Mouse (Mus musculus) intestine, embryonic 15.5 days (tissue): ENCODE results near the gene Setd3. TPM values are rescaled to one million over a fixed set of nuclear protein-coding genes. Genes with fewer than 3 reads are reported as not detected.

ENCODE experiments used
- ATAC-seq: fragments of 200-750 bp; cut with Nextera tagmentation; 2 replicates; pipeline ENCODE4 v1.8.0; 2017; ENCODE audit warnings: moderate TSS enrichment, moderate library complexity
- H3K27ac ChIP-seq: fragments of 300-500 bp; sonication (generic); 2 replicates; pipeline ENCODE4 v1.5.1; 2015; ENCODE audit warnings: mild to moderate bottlenecking, inconsistent platforms
- H3K27me3 ChIP-seq: fragments of 300-500 bp; sonication (generic); replicated peaks from 2 replicates; pipeline ENCODE4 v1.6.1; 2015; ENCODE audit warnings: inconsistent platforms
- H3K36me3 ChIP-seq: fragments of 300-500 bp; sonication (generic); 2 replicates; pipeline ENCODE4 v1.6.1; 2015; ENCODE audit warnings: inconsistent platforms
- H3K4me1 ChIP-seq: fragments of 300-500 bp; sonication (generic); replicated peaks from 2 replicates; pipeline ENCODE4 v1.6.1; 2015; ENCODE audit warnings: inconsistent platforms
- H3K4me2 ChIP-seq: fragments of 300-500 bp; sonication (generic); replicated peaks from 2 replicates; pipeline ENCODE4 v1.6.1; 2015; ENCODE audit warnings: mild to moderate bottlenecking, inconsistent platforms
- H3K4me3 ChIP-seq: fragments of 300-500 bp; sonication (generic); replicated peaks from 2 replicates; pipeline ENCODE4 v1.5.1; 2015; ENCODE audit warnings: inconsistent platforms
- H3K9ac ChIP-seq: fragments of 300-500 bp; sonication (generic); 2 replicates; pipeline ENCODE4 v1.6.1; 2015; ENCODE audit warnings: inconsistent platforms
- H3K9me3 ChIP-seq: fragments of 300-500 bp; sonication (generic); 2 replicates; pipeline ENCODE4 v1.6.1; 2016; ENCODE audit warnings: inconsistent platforms
- WGBS: fragments of 180-500 bp; shearing (Covaris S2); methylation state at CpG from one replicate; pipeline ENCODE4 v1.1.7; 2015; 5-methylcytosine and 5-hydroxymethylcytosine counted together
- polyA plus RNA-seq: library from polyadenylated mRNA; unstranded; fragments of >200 nt; fragmentation: Nextera tagmentation; extraction: Ambion mirVana; gene quantifications from 2 replicates; pipeline ENCODE4 v1.2.1, GENCODE M21; 2015

Gene Setd3
- polyA plus RNA-seq, 1 experiment from 2014 or later = 97.9 TPM

- no peak overlapping the region for H3K9ac ChIP-seq
- 0 out of 2 replicates have a peak, but pooled peaks cover 6% of the 10 kb centered on the region for H3K4me1 ChIP-seq
- no peaks in the 10 kb centered on the region for H3K9me3 ChIP-seq
- no peak for ATAC-seq
- no peak overlapping the region for H3K4me3 ChIP-seq
- no peak overlapping the region for H3K4me2 ChIP-seq
- no peaks in the 10 kb centered on the region for H3K27me3 ChIP-seq
- H3K27ac ChIP-seq = no peak overlapping the region
- H3K36me3 ChIP-seq = no peaks in the 10 kb centered on the region
- 93% methylated on average over 8 of the region's 8 CpGs for WGBS
Measured at GRCm38 (mm10) chr12:108097643-108098042, 81.5 kb downstream of the Setd3 start.

- 68% methylated on average over 9 of the region's 9 CpGs for WGBS
- Histone ChIP-seq H3K4me2 (no peak overlapping the region), H3K36me3 (no peaks in the 10 kb centered on the region), H3K4me3 (no peak overlapping the region), H3K27me3 (no peaks in the 10 kb centered on the region), H3K9me3 (no peaks in the 10 kb centered on the region), H3K9ac (no peak overlapping the region), H3K4me1 (0 out of 2 replicates have a peak, but pooled peaks cover 8% of the 10 kb centered on the region), H3K27ac (no peak overlapping the region)
- no peak for ATAC-seq
Measured at GRCm38 (mm10) chr12:108088253-108088652, 90.9 kb downstream of the Setd3 start.

- Histone ChIP-seq H3K4me3 (no peak overlapping the region), H3K4me2 (no peak overlapping the region), H3K27ac (no peak overlapping the region), H3K27me3 (no peaks in the 10 kb centered on the region), H3K4me1 (0 out of 2 replicates have a peak, but pooled peaks cover 8% of the 10 kb centered on the region), H3K9ac (no peak overlapping the region), H3K36me3 (no peaks in the 10 kb centered on the region), H3K9me3 (no peaks in the 10 kb centered on the region)
- WGBS = 65% methylated on average over 2 of the region's 2 CpGs
- ATAC-seq = no peak
Measured at GRCm38 (mm10) chr12:108087489-108087888, 91.6 kb downstream of the Setd3 start.

- ATAC-seq = peak; percentile 72
- H3K27me3 ChIP-seq = no peaks in the 10 kb centered on the region
- no peaks in the 10 kb centered on the region for H3K9me3 ChIP-seq
- no peaks in the 10 kb centered on the region for H3K36me3 ChIP-seq
- WGBS = 77% methylated on average over 10 of the region's 10 CpGs
- H3K4me2 ChIP-seq = no peak overlapping the region
- no peak overlapping the region for H3K27ac ChIP-seq
- no peak overlapping the region for H3K9ac ChIP-seq
- no peaks in the 10 kb centered on the region for H3K4me1 ChIP-seq
- H3K4me3 ChIP-seq = no peak overlapping the region
Measured at GRCm38 (mm10) chr12:108078122-108078752, 100.9 kb downstream of the Setd3 start.

- ATAC-seq = no peak
- Histone ChIP-seq H3K4me2 (no peak overlapping the region), H3K36me3 (no peaks in the 10 kb centered on the region), H3K4me1 (peaks cover 6% of the 10 kb centered on the region), H3K27ac (no peak overlapping the region), H3K9ac (no peak overlapping the region), H3K9me3 (no peaks in the 10 kb centered on the region), H3K4me3 (no peak overlapping the region), H3K27me3 (no peaks in the 10 kb centered on the region)
- 68% methylated on average over 5 of the region's 5 CpGs for WGBS
Measured at GRCm38 (mm10) chr12:108072907-108073306, 106.2 kb downstream of the Setd3 start.

- Histone ChIP-seq H3K4me2 (no peak overlapping the region), H3K27ac (no peak overlapping the region), H3K27me3 (no peaks in the 10 kb centered on the region), H3K9me3 (no peaks in the 10 kb centered on the region), H3K36me3 (no peaks in the 10 kb centered on the region), H3K4me3 (no peak overlapping the region), H3K9ac (no peak overlapping the region), H3K4me1 (peaks cover 6% of the 10 kb centered on the region)
- no peak for ATAC-seq
- WGBS = 48% methylated on average over 21 of the region's 21 CpGs
Measured at GRCm38 (mm10) chr12:108070685-108071662, 108.1 kb downstream of the Setd3 start.

- H3K9me3 ChIP-seq = no peaks in the 10 kb centered on the region
- H3K36me3 ChIP-seq = no peaks in the 10 kb centered on the region
- H3K27ac ChIP-seq = no peak overlapping the region
- H3K27me3 ChIP-seq = no peaks in the 10 kb centered on the region
- no peak for ATAC-seq
- no peak overlapping the region for H3K4me2 ChIP-seq
- peaks cover 6% of the 10 kb centered on the region for H3K4me1 ChIP-seq
- WGBS = 68% methylated on average over 6 of the region's 6 CpGs
- H3K4me3 ChIP-seq = no peak overlapping the region
- H3K9ac ChIP-seq = no peak overlapping the region
Measured at GRCm38 (mm10) chr12:108069504-108069903, 109.6 kb downstream of the Setd3 start.

GRCm38 (mm10) chr12:108067811-108068375 is 111.2 kb downstream of the Setd3 start:
- no peaks in the 10 kb centered on the region for H3K9me3 ChIP-seq
- no peaks in the 10 kb centered on the region for H3K27me3 ChIP-seq
- H3K4me1 ChIP-seq = peaks cover 6% of the 10 kb centered on the region
- H3K27ac ChIP-seq = no peak overlapping the region
- H3K4me2 ChIP-seq = no peak overlapping the region
- no peak overlapping the region for H3K9ac ChIP-seq
- no peaks in the 10 kb centered on the region for H3K36me3 ChIP-seq
- WGBS = 69% methylated on average over 13 of the region's 13 CpGs
- no peak overlapping the region for H3K4me3 ChIP-seq
- no peak for ATAC-seq

- no peak for ATAC-seq
- WGBS = 67% methylated on average over 3 of the region's 3 CpGs
Measured at GRCm38 (mm10) chr12:108067231-108067630, 111.9 kb downstream of the Setd3 start.

GRCm38 (mm10) chr12:108064396-108064998 is 114.6 kb downstream of the Setd3 start:
- no peak overlapping the region for H3K27ac ChIP-seq
- H3K4me1 ChIP-seq = 0 out of 2 replicates have a peak, but pooled peaks cover 5% of the 10 kb centered on the region
- H3K27me3 ChIP-seq = no peaks in the 10 kb centered on the region
- peak; percentile 12; the same call in 1 of the 2 replicates for ATAC-seq
- 45% methylated on average over 9 of the region's 9 CpGs for WGBS
- no peak overlapping the region for H3K4me3 ChIP-seq
- no peaks in the 10 kb centered on the region for H3K36me3 ChIP-seq
- no peaks in the 10 kb centered on the region for H3K9me3 ChIP-seq
- H3K9ac ChIP-seq = no peak overlapping the region; the same call in 1 of the 2 replicates
- H3K4me2 ChIP-seq = no peak overlapping the region

More at GRCm38 (mm10) chr12:108067231-108067630, 111.9 kb downstream of the Setd3 start:
- Histone ChIP-seq H3K9me3 (no peaks in the 10 kb centered on the region), H3K4me2 (no peak overlapping the region), H3K36me3 (no peaks in the 10 kb centered on the region), H3K27me3 (no peaks in the 10 kb centered on the region), H3K4me3 (no peak overlapping the region), H3K27ac (no peak overlapping the region), H3K9ac (no peak overlapping the region), H3K4me1 (peaks cover 6% of the 10 kb centered on the region)

- no peak overlapping the region for H3K27ac ChIP-seq
- 0 out of 2 replicates have a peak, but pooled peaks cover 5% of the 10 kb centered on the region for H3K4me1 ChIP-seq
- no peaks in the 10 kb centered on the region for H3K27me3 ChIP-seq
- no peaks in the 10 kb centered on the region for H3K9me3 ChIP-seq
- no peak overlapping the region for H3K4me3 ChIP-seq
- 40% methylated on average over 6 of the region's 6 CpGs for WGBS
- H3K36me3 ChIP-seq = no peaks in the 10 kb centered on the region
- H3K4me2 ChIP-seq = no peak overlapping the region
- no peak overlapping the region for H3K9ac ChIP-seq
- ATAC-seq = peak; percentile 7; the same call in 1 of the 2 replicates
Measured at GRCm38 (mm10) chr12:108063986-108064385, 115.1 kb downstream of the Setd3 start.

GRCm38 (mm10) chr12:108062137-108062536 is 117.0 kb downstream of the Setd3 start:
- no peaks in the 10 kb centered on the region for H3K36me3 ChIP-seq
- peak; percentile 32 for ATAC-seq

More at GRCm38 (mm10) chr12:108062137-108062536, 117.0 kb downstream of the Setd3 start:
- Histone ChIP-seq H3K9ac (no peak overlapping the region), H3K27me3 (no peaks in the 10 kb centered on the region), H3K4me2 (no peak overlapping the region), H3K9me3 (no peaks in the 10 kb centered on the region), H3K4me1 (0 out of 2 replicates have a peak, but pooled peaks cover 5% of the 10 kb centered on the region), H3K27ac (no peak overlapping the region), H3K4me3 (no peak overlapping the region)
- 57% methylated on average over 5 of the region's 5 CpGs for WGBS
